Mouse (Mus musculus) forebrain, embryonic 11.5 days (tissue): ENCODE measurements around the gene Prcp. TPM values are rescaled to one million over a fixed set of nuclear protein-coding genes. Genes with fewer than 3 reads are reported as not detected.
A peak's percentile ranks its signal among the peaks of the same experiment; 100 is the strongest.

Source experiments
- ATAC-seq: fragments of 200-750 bp; cut with Nextera tagmentation; replicated peaks from 2 replicates; pipeline ENCODE4 v1.8.0; 2017; ENCODE audit warnings: moderate TSS enrichment; ENCODE audit not compliant: low FRiP score
- DNase-seq: peaks from one replicate; pipeline ENCODE4 v3.0.0-alpha.2; 2017; ENCODE audit warnings: low spot score
- H3K27ac ChIP-seq: fragments of 300-500 bp; sonication (generic); 2 replicates; pipeline ENCODE4 v1.5.1; 2014; ENCODE audit warnings: low read depth, low read length
- H3K27me3 ChIP-seq: fragments of 300-500 bp; sonication (generic); 2 replicates; pipeline ENCODE4 v1.6.1; 2014; ENCODE audit warnings: mild to moderate bottlenecking, low read length, mixed read lengths; ENCODE audit not compliant: control insufficient read depth, insufficient read depth
- H3K36me3 ChIP-seq: fragments of 300-500 bp; sonication (generic); 2 replicates; pipeline ENCODE4 v1.6.1; 2014; ENCODE audit warnings: mild to moderate bottlenecking, low read length, moderate library complexity, mixed read lengths; ENCODE audit not compliant: control insufficient read depth, insufficient read depth
- H3K4me1 ChIP-seq: fragments of 300-500 bp; sonication (generic); replicated peaks from 2 replicates; pipeline ENCODE4 v1.6.1; 2014; ENCODE audit warnings: low read length, mixed read lengths; ENCODE audit not compliant: control insufficient read depth, insufficient read depth
- H3K4me2 ChIP-seq: fragments of 300-500 bp; sonication (generic); 2 replicates; pipeline ENCODE4 v1.6.1; 2014; ENCODE audit warnings: low read depth, mild to moderate bottlenecking, low read length, moderate library complexity, mixed read lengths; ENCODE audit not compliant: severe bottlenecking
- H3K4me3 ChIP-seq: fragments of 300-500 bp; sonication (generic); 2 replicates; pipeline ENCODE4 v1.5.1; 2014; ENCODE audit warnings: low read depth, low read length
- H3K9ac ChIP-seq: fragments of 300-500 bp; sonication (generic); 2 replicates; pipeline ENCODE4 v1.6.1; 2014; ENCODE audit warnings: low read length
- H3K9me3 ChIP-seq: fragments of 300-500 bp; sonication (generic); 2 replicates; pipeline ENCODE4 v1.6.1; 2016; ENCODE audit warnings: low read length, mixed read lengths; ENCODE audit not compliant: control insufficient read depth
- WGBS: fragments of 180-500 bp; shearing (Covaris S2); extraction: QIAGEN DNeasy Blood & Tissue Kit; methylation state at CpG from one replicate; pipeline ENCODE4 v1.1.7; 2014; 5-methylcytosine and 5-hydroxymethylcytosine counted together
- polyA plus RNA-seq: library from polyadenylated mRNA; unstranded; fragments of >200 nt; fragmentation: Nextera tagmentation; extraction: Ambion mirVana; gene quantifications from 2 replicates; pipeline ENCODE4 v1.2.1, GENCODE M21; 2014

Gene Prcp
- 18.9 and 20.3 TPM in 2 replicates for polyA plus RNA-seq

DNA sequence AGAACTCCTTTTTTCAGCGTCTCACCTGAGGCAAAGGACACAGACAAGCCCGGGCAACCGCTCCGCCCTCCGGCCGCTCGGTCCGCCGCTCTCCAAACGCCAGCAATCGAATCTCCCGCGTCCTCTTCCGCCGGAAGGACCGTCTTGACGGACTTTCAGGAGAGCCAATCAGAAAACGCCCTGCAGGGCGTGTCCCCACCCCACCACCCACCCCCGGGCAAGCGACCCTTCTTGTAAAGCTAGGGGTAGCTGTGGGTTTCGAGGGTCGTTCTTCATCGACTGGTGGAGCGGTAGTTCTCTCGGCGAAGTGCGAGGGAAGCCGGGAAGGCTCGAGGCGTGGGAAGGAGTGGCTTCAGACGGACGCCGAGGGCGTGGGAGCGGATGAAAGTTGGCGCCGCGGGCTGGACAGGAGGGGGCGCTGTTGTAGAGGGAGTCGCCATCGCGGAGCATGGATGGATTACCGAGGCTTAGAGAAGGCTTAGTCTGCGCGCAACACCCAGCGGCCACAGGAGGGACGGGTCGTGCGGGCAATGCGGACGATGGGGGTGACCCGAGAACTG is at the start of gene Prcp, which contains the start of gene Ddias:
Gene Prcp, plus strand, starts transcription at position 355 of the 560 bp plus-strand sequence.
Gene Ddias, minus strand, starts transcription at position 132 of the 560 bp plus-strand sequence.
- no peaks in the 10 kb centered on the region for H3K27me3 ChIP-seq
- H3K4me1 ChIP-seq: peaks cover 8% of the 10 kb centered on the region
- ATAC-seq: peak; percentile 88
- peak; percentile 95 for DNase-seq
- under 1% methylated on average over 53 of the region's 53 CpGs for WGBS
- peak within 1 kb of the TSS; percentile 72 for H3K4me2 ChIP-seq
- no peaks in the 10 kb centered on the region for H3K9me3 ChIP-seq
- no peaks in the 10 kb centered on the region for H3K36me3 ChIP-seq
- peak within 1 kb of the TSS; percentile 83 for H3K9ac ChIP-seq
- H3K27ac ChIP-seq: peak within 1 kb of the TSS; percentile 98
- peak within 1 kb of the TSS; percentile 63 for H3K4me3 ChIP-seq

DNA sequence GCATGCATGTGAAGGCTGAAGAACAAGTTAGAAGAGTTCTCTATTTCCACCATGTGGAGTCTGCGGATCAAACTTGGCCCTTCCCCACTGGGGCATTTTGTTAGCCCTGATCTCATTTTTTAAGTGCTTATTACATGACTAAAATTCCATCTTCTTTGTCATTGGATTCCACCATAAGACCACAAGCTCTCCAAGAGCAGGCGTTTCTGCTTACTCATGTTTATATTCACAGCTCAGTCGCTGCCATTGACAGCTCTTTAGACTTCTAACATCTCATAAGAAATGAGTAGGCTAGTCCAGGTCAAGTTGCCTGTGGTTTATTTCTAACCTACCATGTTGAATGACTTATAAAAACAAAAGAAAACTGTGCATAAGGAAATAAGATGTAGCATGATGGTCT is 48.0 kb upstream of the Prcp start:
- H3K4me3 ChIP-seq: no peak overlapping the region
- H3K27ac ChIP-seq: no peak overlapping the region
- no peaks in the 10 kb centered on the region for H3K9me3 ChIP-seq
- DNase-seq: no peak
- no peak overlapping the region for H3K9ac ChIP-seq
- no peaks in the 10 kb centered on the region for H3K4me1 ChIP-seq
- H3K36me3 ChIP-seq: no peaks in the 10 kb centered on the region
- no peak overlapping the region for H3K4me2 ChIP-seq
- H3K27me3 ChIP-seq: no peaks in the 10 kb centered on the region
- WGBS: 93% methylated on average over 3 of the region's 3 CpGs
- no peak for ATAC-seq

DNA sequence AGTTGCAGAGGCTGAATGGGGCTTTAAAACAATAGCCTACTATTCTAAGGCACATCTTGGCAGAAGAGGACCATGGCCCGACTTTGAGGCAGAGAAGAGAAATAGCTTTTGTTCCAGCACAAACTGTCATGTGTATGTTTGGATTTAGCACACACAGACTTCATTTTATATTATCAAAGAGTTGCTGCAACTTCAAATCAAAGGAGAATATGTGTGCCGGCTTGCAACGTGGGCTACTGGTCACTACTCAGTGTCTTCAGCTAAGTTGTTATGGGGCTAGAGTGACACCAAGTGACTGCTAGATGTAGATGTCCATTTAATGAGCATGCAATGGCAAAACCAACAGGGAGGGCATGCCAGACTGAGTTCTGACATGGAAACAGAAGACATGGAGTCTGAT is 46.3 kb upstream of the Prcp start:
- Histone ChIP-seq H3K27me3 (no peaks in the 10 kb centered on the region), H3K9me3 (no peaks in the 10 kb centered on the region), H3K36me3 (no peaks in the 10 kb centered on the region), H3K4me3 (no peak overlapping the region), H3K4me2 (no peak overlapping the region), H3K4me1 (no peaks in the 10 kb centered on the region), H3K9ac (no peak overlapping the region), H3K27ac (no peak overlapping the region)
- WGBS: 63% methylated on average over 3 of the region's 3 CpGs
- DNase-seq (no peak), ATAC-seq (no peak)

DNA sequence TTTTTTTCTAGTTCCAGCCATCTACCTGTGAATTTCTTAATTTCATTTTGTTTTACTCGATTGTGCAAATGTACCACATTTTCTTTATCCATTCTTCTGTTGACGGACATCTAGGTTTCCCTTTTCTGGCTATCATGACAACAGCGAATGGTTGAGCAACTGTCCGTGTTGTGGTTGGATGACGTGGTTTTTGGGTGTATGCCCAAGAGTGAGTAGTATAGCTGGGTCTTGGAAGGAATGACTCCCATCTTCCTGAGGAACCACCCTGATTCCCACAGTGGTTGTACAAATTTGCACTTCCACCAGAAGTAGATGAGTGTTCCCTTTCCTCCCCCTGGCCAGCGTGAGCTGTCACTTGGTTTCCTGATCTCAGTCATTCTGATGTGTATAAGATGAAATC is 41.9 kb upstream of the Prcp start:
- no peak for ATAC-seq
- no peaks in the 10 kb centered on the region for H3K27me3 ChIP-seq
- 95% methylated on average over 6 of the region's 6 CpGs for WGBS
- no peaks in the 10 kb centered on the region for H3K4me1 ChIP-seq
- no peak overlapping the region for H3K4me2 ChIP-seq
- no peaks in the 10 kb centered on the region for H3K36me3 ChIP-seq
- H3K4me3 ChIP-seq: no peak overlapping the region
- H3K9me3 ChIP-seq: no peaks in the 10 kb centered on the region
- no peak for DNase-seq
- H3K27ac ChIP-seq: no peak overlapping the region
- H3K9ac ChIP-seq: no peak overlapping the region

DNA sequence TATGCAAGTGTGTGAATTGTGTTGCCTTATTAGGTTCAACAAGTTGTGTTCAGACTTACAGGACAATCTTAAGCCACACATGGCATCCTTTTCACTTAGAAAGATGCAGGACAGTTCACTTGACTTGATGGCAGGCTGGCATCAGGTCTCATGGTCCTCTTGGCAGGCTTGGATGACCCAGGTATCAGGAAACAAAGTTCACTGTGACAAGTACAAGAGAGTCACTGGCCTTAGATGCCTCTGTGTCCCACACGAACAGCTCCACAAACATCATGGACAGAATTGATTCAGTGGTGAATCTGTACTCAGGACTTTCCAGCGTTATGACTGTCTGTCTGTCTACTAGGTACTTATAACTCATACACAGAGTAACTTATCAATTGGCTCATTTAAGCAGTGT is 39.9 kb upstream of the Prcp start:
- Histone ChIP-seq H3K4me3 (no peak overlapping the region), H3K27ac (no peak overlapping the region), H3K27me3 (no peaks in the 10 kb centered on the region), H3K9me3 (no peaks in the 10 kb centered on the region), H3K4me1 (no peaks in the 10 kb centered on the region), H3K9ac (no peak overlapping the region), H3K36me3 (no peaks in the 10 kb centered on the region), H3K4me2 (no peak overlapping the region)
- WGBS: 88% methylated on average over 2 of the region's 2 CpGs
- ATAC-seq: no peak
- DNase-seq: no peak

DNA sequence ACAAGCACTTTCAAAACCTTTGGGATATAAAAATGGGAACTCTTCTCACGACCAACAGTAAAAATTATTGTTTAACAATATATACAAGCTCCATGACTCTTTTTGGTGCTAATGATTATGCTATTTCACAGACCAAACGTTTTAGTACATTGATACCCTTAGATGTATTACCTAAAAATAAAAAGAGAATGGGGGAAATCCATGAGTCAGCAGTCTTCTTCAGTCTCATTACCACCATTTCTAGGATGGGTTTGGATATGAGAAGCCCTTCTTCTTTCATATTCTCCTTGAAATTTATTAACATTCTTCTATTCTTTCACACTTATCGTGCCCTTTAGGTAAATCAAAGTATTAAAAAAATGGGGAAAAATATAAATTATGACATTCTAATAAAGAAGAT is 37.8 kb upstream of the Prcp start:
- WGBS: 83% methylated on average over 3 of the region's 3 CpGs
- no peak overlapping the region for H3K4me2 ChIP-seq
- DNase-seq: no peak

DNA sequence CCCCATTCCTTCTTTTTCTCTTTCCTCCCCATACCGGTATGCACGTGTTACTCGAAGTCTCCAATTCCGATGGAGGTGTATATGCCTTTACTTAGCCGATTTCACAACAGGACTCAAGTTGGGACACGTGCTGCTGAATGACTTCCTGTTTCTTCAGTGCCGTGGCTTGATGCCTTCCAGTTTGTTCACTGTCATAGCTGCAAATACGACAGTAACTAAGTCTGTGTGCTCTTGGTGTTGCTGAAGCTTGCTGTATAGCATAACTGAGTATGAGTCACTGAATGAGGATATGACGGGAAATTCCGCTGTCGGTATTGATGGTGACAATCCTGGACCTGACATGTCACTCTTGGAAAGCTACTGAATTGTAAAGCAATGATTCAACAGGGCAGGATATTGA is 37.0 kb upstream of the Prcp start:
- no peaks in the 10 kb centered on the region for H3K9me3 ChIP-seq
- WGBS: 88% methylated on average over 11 of the region's 11 CpGs

More for the DNA sequence above, 37.8 kb upstream of the Prcp start:
- ATAC-seq: no peak
- Histone ChIP-seq H3K27ac (no peak overlapping the region), H3K36me3 (no peaks in the 10 kb centered on the region), H3K4me1 (no peaks in the 10 kb centered on the region), H3K9ac (no peak overlapping the region), H3K9me3 (no peaks in the 10 kb centered on the region), H3K27me3 (no peaks in the 10 kb centered on the region), H3K4me3 (no peak overlapping the region)

DNA sequence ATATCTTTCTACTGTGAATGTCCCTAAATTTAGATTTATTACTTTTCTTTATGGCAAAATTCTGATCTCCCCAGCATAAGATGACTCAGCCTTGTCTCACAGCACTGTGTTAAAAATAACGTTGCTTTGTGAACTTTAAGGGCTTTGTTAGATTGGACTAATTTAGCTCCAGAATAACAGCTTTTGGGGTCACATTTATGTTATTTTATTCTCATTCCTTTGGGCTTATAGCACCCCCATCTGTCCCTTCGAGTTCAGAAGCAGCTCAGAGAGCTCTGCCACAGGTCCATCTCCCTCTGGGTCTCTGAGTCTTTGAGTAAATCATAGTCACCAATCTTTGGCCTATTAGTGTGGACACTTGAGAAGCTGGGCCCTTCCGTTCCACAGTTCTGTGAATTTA is 36.4 kb upstream of the Prcp start:
- H3K36me3 ChIP-seq: no peaks in the 10 kb centered on the region
- 81% methylated on average over 3 of the region's 3 CpGs for WGBS
- ATAC-seq (no peak), DNase-seq (no peak)
- no peak overlapping the region for H3K4me3 ChIP-seq
- no peak overlapping the region for H3K27ac ChIP-seq
- H3K4me2 ChIP-seq: no peak overlapping the region
- H3K9ac ChIP-seq: no peak overlapping the region
- no peaks in the 10 kb centered on the region for H3K9me3 ChIP-seq
- H3K27me3 ChIP-seq: no peaks in the 10 kb centered on the region
- no peaks in the 10 kb centered on the region for H3K4me1 ChIP-seq

More for the DNA sequence above, 37.0 kb upstream of the Prcp start:
- H3K27me3 ChIP-seq: no peaks in the 10 kb centered on the region
- H3K36me3 ChIP-seq: no peaks in the 10 kb centered on the region
- no peak overlapping the region for H3K4me3 ChIP-seq
- ATAC-seq (no peak), DNase-seq (no peak)
- no peak overlapping the region for H3K9ac ChIP-seq
- H3K4me2 ChIP-seq: no peak overlapping the region
- no peaks in the 10 kb centered on the region for H3K4me1 ChIP-seq
- no peak overlapping the region for H3K27ac ChIP-seq

DNA sequence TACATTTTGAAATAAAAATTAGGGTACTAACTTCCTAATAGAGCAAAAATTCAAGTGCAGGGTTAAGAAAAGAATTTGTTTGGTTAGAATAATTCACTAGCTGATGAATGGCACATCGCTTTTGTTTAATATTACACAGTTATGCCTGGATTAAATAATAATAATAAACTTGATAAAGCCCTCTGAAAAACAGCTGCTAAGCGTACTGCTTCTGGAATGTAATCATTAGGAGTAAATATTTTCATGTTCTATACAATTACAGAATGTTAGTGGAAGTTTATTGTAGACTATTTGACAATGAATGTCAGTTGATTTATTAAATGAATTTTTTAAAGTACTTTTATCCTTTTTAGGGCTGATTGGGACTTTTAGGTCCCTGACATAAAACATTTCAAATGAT is 32.0 kb upstream of the Prcp start:
- Histone ChIP-seq H3K27me3 (no peaks in the 10 kb centered on the region), H3K4me1 (no peaks in the 10 kb centered on the region), H3K9ac (no peak overlapping the region), H3K4me3 (no peak overlapping the region), H3K9me3 (no peaks in the 10 kb centered on the region), H3K27ac (no peak overlapping the region), H3K4me2 (no peak overlapping the region), H3K36me3 (no peaks in the 10 kb centered on the region)
- ATAC-seq: no peak
- WGBS: 89% methylated on average over 2 of the region's 2 CpGs
- no peak for DNase-seq
